Mouse (Mus musculus): ENCODE measurements around the gene Pi4k2a.

- no peak for TF ChIP-seq POLR2A (IDR thresholded peaks at IDR 0.05; ENCODE audit: borderline replicate concordance, insufficient read depth, low read length)
- TF ChIP-seq CTCF (IDR thresholded peaks at IDR 0.05; ENCODE audit: borderline replicate concordance, insufficient read depth, low read depth, low read length), result no peak
These were observed 21.6 kb upstream of the Pi4k2a start for GRCm38 (mm10) chr19:42068441-42069240.

Measured in cerebellum, adult 2 months (tissue).